Mouse (Mus musculus): Measurements from ENCODE around the gene Myl6b.

- no peak for TF ChIP-seq CTCF (IDR thresholded peaks at IDR 0.05; ENCODE audit: borderline replicate concordance, extremely low read depth, insufficient read depth, insufficient read length)
- TF ChIP-seq POLR2A (IDR thresholded peaks at IDR 0.05; ENCODE audit: borderline replicate concordance, extremely low read depth, insufficient read depth, insufficient read length, poor library complexity, severe bottlenecking) = no peak
Observed at GRCm38 (mm10) chr10:128546787-128547186, 48.3 kb upstream of the Myl6b start.
